Mouse (Mus musculus): ENCODE data around the gene Ctrl. TPM values are rescaled to one million over a fixed set of nuclear protein-coding genes. Genes with fewer than 3 reads are reported as not detected.

Gene Ctrl
- polyA plus RNA-seq, 1 experiment = 0.14 TPM

Other genes with a start within 250 kb of the Ctrl start
- gene Carmil2, start 247.6 kb downstream of the Ctrl start, polyA plus RNA-seq (2012; fragmentation: generic; extraction: Trizol) = 0.23 TPM
- gene Acd, start 232.8 kb downstream of the Ctrl start, polyA plus RNA-seq (2012; fragmentation: generic; extraction: Trizol) = 20.4 TPM
- gene Pard6a, start 232.7 kb downstream of the Ctrl start, polyA plus RNA-seq (2012; fragmentation: generic; extraction: Trizol) = 32.1 TPM
- gene 4933405L10Rik, start 226.2 kb downstream of the Ctrl start, polyA plus RNA-seq (2012; fragmentation: generic; extraction: Trizol) = 0.08 TPM
- gene Enkd1, start 225.7 kb downstream of the Ctrl start, polyA plus RNA-seq (2012; fragmentation: generic; extraction: Trizol) = 21.6 TPM
- gene Gfod2, start 175.2 kb downstream of the Ctrl start, polyA plus RNA-seq (2012; fragmentation: generic; extraction: Trizol) = 5.0 TPM
- 15.6 TPM for gene Ranbp10, start 106.5 kb downstream of the Ctrl start, polyA plus RNA-seq (2012; fragmentation: generic; extraction: Trizol)
- gene Tsnaxip1, start 106.1 kb downstream of the Ctrl start, polyA plus RNA-seq (2012; fragmentation: generic; extraction: Trizol) = 0.10 TPM
- 20.4 TPM for gene Cenpt, start 80.6 kb downstream of the Ctrl start, polyA plus RNA-seq (2012; fragmentation: generic; extraction: Trizol)
- gene Thap11, start 78.7 kb downstream of the Ctrl start, polyA plus RNA-seq (2012; fragmentation: generic; extraction: Trizol) = 49.0 TPM
- gene Nutf2, start 73.3 kb downstream of the Ctrl start, polyA plus RNA-seq (2012; fragmentation: generic; extraction: Trizol) = 141 TPM
- gene Edc4, start 53.0 kb downstream of the Ctrl start, polyA plus RNA-seq (2012; fragmentation: generic; extraction: Trizol) = 33.2 TPM
- gene Nrn1l, start 40.3 kb downstream of the Ctrl start, polyA plus RNA-seq (2012; fragmentation: generic; extraction: Trizol) = 0.36 TPM
- gene Pskh1, start 33.4 kb downstream of the Ctrl start, polyA plus RNA-seq (2012; fragmentation: generic; extraction: Trizol) = 16.1 TPM
- gene Psmb10, start 4.6 kb upstream of the Ctrl start, polyA plus RNA-seq (2012; fragmentation: generic; extraction: Trizol) = 60.0 TPM
- 1.1 TPM for gene Lcat, start 9.5 kb upstream of the Ctrl start, polyA plus RNA-seq (2012; fragmentation: generic; extraction: Trizol)
- 95.7 TPM for gene Slc12a4, start 32.2 kb upstream of the Ctrl start, polyA plus RNA-seq (2012; fragmentation: generic; extraction: Trizol)
- gene Dpep3, start 45.6 kb upstream of the Ctrl start, polyA plus RNA-seq (2012; fragmentation: generic; extraction: Trizol) = not detected
- gene Dus2, start 57.5 kb upstream of the Ctrl start, polyA plus RNA-seq (2012; fragmentation: generic; extraction: Trizol) = 30.4 TPM
- gene Dpep2nb, start 72.1 kb upstream of the Ctrl start, polyA plus RNA-seq (2012; fragmentation: generic; extraction: Trizol) = not detected
- 20.6 TPM for gene Ddx28, start 78.0 kb upstream of the Ctrl start, polyA plus RNA-seq (2012; fragmentation: generic; extraction: Trizol)
- 11.8 TPM for gene Nfatc3, start 125.0 kb upstream of the Ctrl start, polyA plus RNA-seq (2012; fragmentation: generic; extraction: Trizol)
- gene Esrp2, start 203.1 kb upstream of the Ctrl start, polyA plus RNA-seq (2012; fragmentation: generic; extraction: Trizol) = 0.17 TPM
- gene Pla2g15, start 216.5 kb upstream of the Ctrl start, polyA plus RNA-seq (2012; fragmentation: generic; extraction: Trizol) = 9.6 TPM
- 12.8 TPM for gene Slc7a6, start 235.0 kb upstream of the Ctrl start, polyA plus RNA-seq (2012; fragmentation: generic; extraction: Trizol)